Mouse (Mus musculus): ENCODE measurements around the gene Sbk1. TPM values are rescaled to one million over a fixed set of nuclear protein-coding genes. Genes with fewer than 3 reads are reported as not detected.

Gene Sbk1
- polyA plus RNA-seq, 1 experiment from 2014 or later: 333 TPM

- H3K27me3 ChIP-seq (replicated peaks): no peaks in the 10 kb centered on the region
Measured at GRCm38 (mm10) chr7:126248641-126249141, 23.7 kb upstream of the Sbk1 start.

GRCm38 (mm10) chr7:126249146-126249545 lies 23.3 kb upstream of the Sbk1 start:
- H3K27me3 ChIP-seq (replicated peaks): no peaks in the 10 kb centered on the region
- no peak overlapping the region for H3K4me2 ChIP-seq
- no peak for ATAC-seq (replicated peaks)
- H3K4me3 ChIP-seq: no peak overlapping the region
- no peak overlapping the region for H3K9ac ChIP-seq
- H3K4me1 ChIP-seq: peaks cover 9% of the 10 kb centered on the region
- no peak overlapping the region for H3K27ac ChIP-seq
- no peaks in the 10 kb centered on the region for H3K9me3 ChIP-seq
- H3K36me3 ChIP-seq (replicated peaks): no peaks in the 10 kb centered on the region
- 73% methylated on average over 5 of the region's 5 CpGs for WGBS

More at GRCm38 (mm10) chr7:126248641-126249141, 23.7 kb upstream of the Sbk1 start:
- Histone ChIP-seq H3K9ac (no peak overlapping the region), H3K27ac (no peak overlapping the region), H3K36me3 (replicated peaks) (no peaks in the 10 kb centered on the region), H3K4me1 (peaks cover 9% of the 10 kb centered on the region), H3K4me2 (0 out of 2 replicates have a peak overlapping the region, but pooled peaks have one; percentile 24), H3K4me3 (no peak overlapping the region), H3K9me3 (no peaks in the 10 kb centered on the region)
- no peak for ATAC-seq (replicated peaks)
- WGBS: 48% methylated on average over 17 of the region's 17 CpGs

DNA sequence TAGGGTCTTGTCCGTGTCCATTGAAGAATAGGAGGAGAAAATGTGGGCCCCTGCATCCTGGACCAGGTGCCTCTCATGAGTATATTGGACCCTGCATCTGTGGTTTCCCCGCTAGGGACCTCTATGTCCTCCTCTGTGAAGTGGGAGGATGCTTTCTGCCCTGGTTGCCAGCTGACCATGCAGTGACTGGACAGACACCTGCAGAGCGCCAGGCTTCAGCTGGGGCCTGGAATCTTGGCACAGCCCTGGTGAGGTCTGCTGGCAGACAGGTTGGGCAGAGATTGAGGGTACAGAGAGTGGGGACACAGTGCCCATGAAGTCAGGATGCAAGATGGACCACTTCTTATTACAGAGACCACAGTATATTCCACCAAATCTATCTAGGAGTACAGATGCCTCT lies 22.4 kb upstream of the Sbk1 start:
- Histone ChIP-seq H3K4me2 (no peak overlapping the region), H3K9me3 (no peaks in the 10 kb centered on the region), H3K36me3 (replicated peaks) (no peaks in the 10 kb centered on the region), H3K4me1 (peaks cover 9% of the 10 kb centered on the region), H3K27ac (no peak overlapping the region), H3K4me3 (no peak overlapping the region), H3K9ac (no peak overlapping the region), H3K27me3 (replicated peaks) (no peaks in the 10 kb centered on the region)
- 85% methylated on average over 3 of the region's 3 CpGs for WGBS
- ATAC-seq (replicated peaks): no peak

GRCm38 (mm10) chr7:126250481-126250880 lies 21.9 kb upstream of the Sbk1 start:
- H3K4me3 ChIP-seq: no peak overlapping the region
- ATAC-seq (replicated peaks): no peak

GRCm38 (mm10) chr7:126251698-126252097 lies 20.7 kb upstream of the Sbk1 start:
- no peak overlapping the region for H3K4me3 ChIP-seq
- no peak overlapping the region for H3K9ac ChIP-seq
- no peaks in the 10 kb centered on the region for H3K9me3 ChIP-seq
- ATAC-seq (replicated peaks): no peak
- WGBS: 66% methylated on average over 3 of the region's 3 CpGs
- H3K27me3 ChIP-seq (replicated peaks): no peaks in the 10 kb centered on the region
- H3K27ac ChIP-seq: no peak overlapping the region
- H3K4me1 ChIP-seq: peaks cover 9% of the 10 kb centered on the region
- no peaks in the 10 kb centered on the region for H3K36me3 ChIP-seq (replicated peaks)
- H3K4me2 ChIP-seq: no peak overlapping the region

More at GRCm38 (mm10) chr7:126250481-126250880, 21.9 kb upstream of the Sbk1 start:
- Histone ChIP-seq H3K27ac (no peak overlapping the region), H3K27me3 (replicated peaks) (no peaks in the 10 kb centered on the region), H3K36me3 (replicated peaks) (no peaks in the 10 kb centered on the region), H3K4me2 (no peak overlapping the region), H3K9ac (no peak overlapping the region), H3K4me1 (peaks cover 9% of the 10 kb centered on the region), H3K9me3 (no peaks in the 10 kb centered on the region)
- WGBS: 80% methylated on average over 7 of the region's 7 CpGs

DNA sequence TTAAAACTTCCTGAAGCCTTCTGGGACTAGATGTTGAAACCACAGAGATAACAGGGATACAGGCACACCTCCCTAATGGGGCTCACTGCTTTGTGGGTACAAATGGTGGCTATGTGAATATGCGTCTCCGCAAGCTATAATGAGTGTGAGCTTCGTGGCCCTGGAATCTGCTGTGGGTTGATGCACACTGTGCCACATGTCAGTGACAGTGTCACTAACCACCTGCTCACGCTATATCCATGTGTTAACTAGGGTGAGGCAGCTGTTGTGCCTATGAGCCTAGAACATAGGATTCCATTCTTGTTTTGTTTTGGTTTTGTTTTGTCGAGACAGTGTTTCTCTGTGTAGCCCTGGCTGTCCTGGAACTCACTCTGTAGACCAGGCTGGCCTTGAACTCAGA lies 20.2 kb upstream of the Sbk1 start:
- H3K9me3 ChIP-seq: no peaks in the 10 kb centered on the region
- no peak overlapping the region for H3K4me2 ChIP-seq
- H3K27ac ChIP-seq: no peak overlapping the region
- H3K27me3 ChIP-seq (replicated peaks): no peaks in the 10 kb centered on the region
- 86% methylated on average over 5 of the region's 5 CpGs for WGBS
- ATAC-seq (replicated peaks): no peak
- peaks cover 9% of the 10 kb centered on the region for H3K4me1 ChIP-seq
- H3K9ac ChIP-seq: no peak overlapping the region
- no peaks in the 10 kb centered on the region for H3K36me3 ChIP-seq (replicated peaks)
- no peak overlapping the region for H3K4me3 ChIP-seq

GRCm38 (mm10) chr7:126260280-126261210 lies 11.9 kb upstream of the Sbk1 start:
- H3K4me2 ChIP-seq: no peak overlapping the region
- no peaks in the 10 kb centered on the region for H3K9me3 ChIP-seq
- ATAC-seq (replicated peaks): peak; percentile 67; the same call in 1 of the 2 replicates
- no peak overlapping the region for H3K27ac ChIP-seq
- H3K4me3 ChIP-seq: no peak overlapping the region
- H3K27me3 ChIP-seq (replicated peaks): peaks cover 5% of the 10 kb centered on the region; the same call in 1 of the 2 replicates
- H3K9ac ChIP-seq: no peak overlapping the region
- H3K4me1 ChIP-seq: peaks cover 7% of the 10 kb centered on the region
- no peaks in the 10 kb centered on the region for H3K36me3 ChIP-seq (replicated peaks)
- 13% methylated on average over 18 of the region's 18 CpGs for WGBS

- Histone ChIP-seq H3K36me3 (replicated peaks) (no peaks in the 10 kb centered on the region), H3K9me3 (no peaks in the 10 kb centered on the region), H3K27me3 (replicated peaks) (peaks cover 5% of the 10 kb centered on the region; the same call in 1 of the 2 replicates), H3K4me2 (no peak overlapping the region), H3K27ac (no peak overlapping the region), H3K9ac (no peak overlapping the region), H3K4me3 (no peak overlapping the region), H3K4me1 (peaks cover 18% of the 10 kb centered on the region)
- ATAC-seq (replicated peaks): no peak
- 83% methylated on average over 4 of the region's 4 CpGs for WGBS
Measured at GRCm38 (mm10) chr7:126261823-126262222, 10.6 kb upstream of the Sbk1 start.

- H3K9me3 ChIP-seq: no peaks in the 10 kb centered on the region
- peaks cover 5% of the 10 kb centered on the region; the same call in 1 of the 2 replicates for H3K27me3 ChIP-seq (replicated peaks)
- no peaks in the 10 kb centered on the region for H3K36me3 ChIP-seq (replicated peaks)
- no peak overlapping the region for H3K4me2 ChIP-seq
- H3K4me1 ChIP-seq: peaks cover 21% of the 10 kb centered on the region
- H3K9ac ChIP-seq: no peak overlapping the region
- H3K4me3 ChIP-seq: no peak overlapping the region
- WGBS: 19% methylated on average over 7 of the region's 7 CpGs
- H3K27ac ChIP-seq: no peak overlapping the region
- ATAC-seq (replicated peaks): no peak
Measured at GRCm38 (mm10) chr7:126263964-126264363, 8.5 kb upstream of the Sbk1 start.

DNA sequence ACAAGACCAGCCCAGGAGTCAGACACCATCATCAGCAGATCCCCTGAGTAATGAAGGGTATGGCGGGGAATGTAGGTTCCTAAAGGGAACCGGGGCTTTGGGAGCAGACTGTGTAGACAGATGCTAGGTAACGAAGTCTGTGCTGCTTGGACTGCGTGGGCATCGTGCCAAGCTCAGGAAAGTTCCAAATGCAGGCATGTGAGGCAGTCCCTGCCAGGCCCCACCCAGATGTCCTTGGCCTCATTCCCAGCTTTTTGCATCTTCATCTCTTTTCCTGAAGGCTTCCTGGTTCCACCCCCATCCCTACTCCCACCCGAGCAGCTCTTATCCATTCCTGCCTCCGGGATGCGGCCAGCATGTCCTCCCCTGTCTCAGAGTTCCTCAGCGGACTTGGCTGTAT lies 6.5 kb upstream of the Sbk1 start:
- H3K4me2 ChIP-seq: no peak overlapping the region
- no peaks in the 10 kb centered on the region for H3K9me3 ChIP-seq
- H3K27ac ChIP-seq: no peak overlapping the region
- 55% methylated on average over 9 of the region's 9 CpGs for WGBS
- H3K36me3 ChIP-seq (replicated peaks): no peaks in the 10 kb centered on the region
- no peaks in the 10 kb centered on the region; the same call in 1 of the 2 replicates for H3K27me3 ChIP-seq (replicated peaks)
- H3K9ac ChIP-seq: no peak overlapping the region
- peaks cover 26% of the 10 kb centered on the region for H3K4me1 ChIP-seq
- 0 out of 2 replicates have a peak, but pooled peaks have one; percentile 18 for ATAC-seq (replicated peaks)
- no peak overlapping the region for H3K4me3 ChIP-seq

GRCm38 (mm10) chr7:126266372-126266870 lies 6.0 kb upstream of the Sbk1 start:
- no peak overlapping the region for H3K27ac ChIP-seq
- no peaks in the 10 kb centered on the region; the same call in 1 of the 2 replicates for H3K27me3 ChIP-seq (replicated peaks)
- no peak overlapping the region for H3K9ac ChIP-seq
- 65% methylated on average over 4 of the region's 4 CpGs for WGBS
- H3K4me2 ChIP-seq: no peak overlapping the region
- peaks cover 31% of the 10 kb centered on the region for H3K4me1 ChIP-seq
- no peaks in the 10 kb centered on the region for H3K36me3 ChIP-seq (replicated peaks)
- ATAC-seq (replicated peaks): no peak
- H3K9me3 ChIP-seq: no peaks in the 10 kb centered on the region
- H3K4me3 ChIP-seq: no peak overlapping the region

DNA sequence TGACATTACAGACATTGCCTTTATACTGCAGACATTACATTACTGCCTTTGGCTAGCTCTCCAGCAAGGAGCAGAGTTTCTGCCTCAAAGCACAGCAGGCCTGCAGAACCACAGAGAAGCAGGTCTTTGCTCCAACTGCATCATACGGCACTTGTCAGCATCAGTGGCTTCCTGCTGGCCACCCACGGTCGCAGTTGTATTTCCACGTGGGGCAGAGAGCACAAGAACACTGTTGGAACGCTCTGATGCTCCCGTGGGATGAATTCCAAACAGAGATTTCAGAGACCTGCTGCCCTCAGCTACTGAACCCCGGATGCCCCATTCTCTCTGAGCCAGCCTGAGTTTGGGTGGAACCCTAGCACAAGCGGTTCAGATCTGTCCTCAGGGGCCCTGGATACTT lies 4.8 kb upstream of the Sbk1 start:
- no peaks in the 10 kb centered on the region for H3K9me3 ChIP-seq
- H3K9ac ChIP-seq: no peak overlapping the region
- no peaks in the 10 kb centered on the region for H3K36me3 ChIP-seq (replicated peaks)
- H3K27ac ChIP-seq: no peak overlapping the region
- 63% methylated on average over 8 of the region's 8 CpGs for WGBS
- H3K4me1 ChIP-seq: peaks cover 32% of the 10 kb centered on the region
- no peak overlapping the region for H3K4me3 ChIP-seq
- H3K4me2 ChIP-seq: no peak overlapping the region
- no peak for ATAC-seq (replicated peaks)
- H3K27me3 ChIP-seq (replicated peaks): no peaks in the 10 kb centered on the region; the same call in 1 of the 2 replicates
